Mouse (Mus musculus) spleen, adult 12 weeks (tissue): ENCODE measurements at regions not wholly inside any gene's neighbourhood (a gene's known extent, or its start where the extent isn't known, plus 50 kb on each side); places are given as distances from the start of the nearest gene placed in this dataset.

Experiments used
- DNase-seq: peaks from one replicate; pipeline ENCODE4 v3.0.0; 2022; ENCODE audit warnings: low spot score

DNA sequence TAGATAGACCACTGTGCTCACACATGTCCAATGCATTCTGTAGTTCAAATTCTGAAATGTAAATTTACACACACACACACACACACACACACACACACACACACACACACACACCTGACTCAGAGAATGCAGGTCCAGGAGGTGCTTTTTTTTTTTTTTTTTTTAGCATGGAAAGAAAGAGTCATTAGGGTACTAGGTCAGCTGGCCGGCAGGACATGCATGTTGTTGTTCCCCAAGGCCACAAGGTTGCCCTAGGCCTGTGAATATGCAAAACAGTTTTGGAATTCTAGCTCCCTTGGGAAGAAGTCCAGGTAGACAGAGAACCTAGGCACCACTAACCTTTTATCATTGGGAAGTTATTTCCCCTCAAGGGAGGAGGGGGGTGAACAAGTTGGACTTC, 184.1 kb upstream of the Marcks start:
- no peak for DNase-seq

GRCm38 (mm10) chr10:37322310-37322709, 183.6 kb upstream of the Marcks start:
- DNase-seq = no peak

DNA sequence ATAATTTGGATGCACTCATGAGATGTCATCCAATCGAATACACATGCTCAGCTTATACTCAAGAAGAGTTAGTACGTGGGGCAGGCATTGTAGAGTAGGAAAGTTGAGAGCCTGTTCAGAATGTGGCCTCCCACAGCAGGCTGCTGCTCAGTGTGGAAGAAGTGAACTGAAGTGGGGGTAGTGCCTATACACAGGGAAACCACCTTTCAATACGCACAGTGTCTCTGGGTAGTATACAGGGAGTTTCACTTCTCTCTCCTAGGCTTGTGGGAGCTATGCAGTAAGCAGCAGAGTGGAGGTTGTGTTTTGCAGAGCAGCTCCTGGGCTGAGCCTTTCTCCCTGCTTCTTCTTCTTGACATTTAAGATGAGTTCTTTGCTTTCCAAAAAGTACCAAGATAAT, 182.5 kb upstream of the Marcks start:
- DNase-seq = peak; percentile 23

DNA sequence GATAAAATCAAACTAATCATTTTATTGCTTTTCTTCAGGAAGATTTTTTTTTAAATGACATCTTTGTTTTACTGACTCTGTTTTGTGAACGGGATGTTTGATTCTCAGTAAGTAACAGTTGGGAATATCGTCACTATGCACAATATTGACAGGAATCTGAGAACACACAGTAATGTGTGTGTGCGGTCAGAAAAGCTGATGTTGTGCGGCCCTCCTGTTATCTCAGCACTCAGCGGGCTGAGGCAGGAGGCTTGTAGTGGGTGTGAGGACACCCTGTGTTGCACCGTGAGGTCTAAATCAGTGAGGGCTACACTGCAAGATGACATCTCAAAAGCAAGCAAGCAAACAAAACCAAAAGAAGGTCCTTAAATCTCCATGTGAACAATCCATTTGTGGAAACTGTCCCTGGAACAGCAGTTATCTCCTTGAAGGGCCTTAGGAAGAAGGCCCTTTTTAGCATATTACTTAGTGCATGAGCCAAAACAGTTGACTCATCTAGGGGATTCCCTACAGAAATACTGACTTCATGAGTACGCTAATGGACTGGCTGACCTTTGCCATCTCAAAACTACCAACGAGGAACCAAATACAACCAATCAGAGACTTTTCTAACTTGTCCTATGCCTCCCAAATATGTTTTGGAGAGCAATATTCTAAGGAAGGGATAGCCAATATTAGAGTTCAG, 181.2 kb upstream of the Marcks start:
- DNase-seq = no peak

GRCm38 (mm10) chr10:37316701-37317100, 178.0 kb upstream of the Marcks start:
- DNase-seq = no peak

DNA sequence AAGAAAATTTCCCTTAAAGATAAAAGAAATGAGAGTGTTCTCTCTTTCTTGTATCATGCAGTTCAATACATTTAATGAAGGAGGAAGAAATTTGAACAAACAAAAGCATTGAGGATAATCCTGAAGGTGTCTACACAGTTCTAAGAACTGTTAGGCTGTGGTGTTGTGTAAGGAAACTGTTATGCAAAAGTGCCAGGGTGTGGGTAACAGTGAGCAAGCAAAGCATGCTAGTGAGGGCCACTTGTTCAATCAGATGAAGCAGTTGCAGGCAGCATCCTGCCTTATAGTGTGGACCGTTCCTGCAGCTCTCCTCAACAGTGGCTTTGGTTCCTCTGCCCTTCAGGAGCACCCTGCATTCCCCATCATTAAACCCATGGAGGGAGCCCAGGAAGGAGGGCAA, 177.1 kb upstream of the Marcks start:
- no peak for DNase-seq

- DNase-seq = no peak
These were observed 176.2 kb upstream of the Marcks start for GRCm38 (mm10) chr10:37314746-37315430.

- DNase-seq = no peak
These were observed 174.7 kb upstream of the Marcks start for GRCm38 (mm10) chr10:37313461-37313860.

DNA sequence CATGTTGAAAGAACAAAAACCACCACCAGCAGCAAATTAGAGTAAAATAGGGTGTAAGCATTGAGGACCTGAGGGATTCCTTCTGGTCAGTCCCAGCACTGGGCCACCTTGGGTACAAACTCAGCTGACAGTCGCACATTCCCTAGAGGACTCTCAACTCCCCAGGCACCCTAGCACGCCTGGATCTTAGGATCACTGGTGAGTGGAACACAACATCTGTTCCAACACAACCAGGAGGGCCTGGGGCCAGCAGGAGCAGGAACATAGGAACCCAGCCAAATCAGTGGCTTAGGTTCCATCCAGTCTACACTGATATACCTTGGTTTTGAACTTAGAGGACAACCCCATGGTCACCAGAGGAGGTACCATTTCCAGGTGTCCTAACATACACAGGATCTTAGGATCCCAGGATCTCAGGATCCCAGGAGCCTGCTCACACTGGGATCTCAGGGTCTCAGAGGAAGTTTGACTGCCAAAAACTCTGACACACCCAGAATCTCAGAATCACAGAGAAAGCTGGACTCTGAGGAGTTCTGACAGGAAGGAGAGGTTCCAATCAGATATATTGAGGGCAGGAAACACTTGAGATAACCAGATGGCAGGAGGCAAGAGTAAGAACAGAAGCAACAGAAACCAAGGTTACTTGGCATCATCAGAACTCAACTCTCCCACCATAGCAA, 171.7 kb upstream of the Marcks start:
- no peak for DNase-seq

DNA sequence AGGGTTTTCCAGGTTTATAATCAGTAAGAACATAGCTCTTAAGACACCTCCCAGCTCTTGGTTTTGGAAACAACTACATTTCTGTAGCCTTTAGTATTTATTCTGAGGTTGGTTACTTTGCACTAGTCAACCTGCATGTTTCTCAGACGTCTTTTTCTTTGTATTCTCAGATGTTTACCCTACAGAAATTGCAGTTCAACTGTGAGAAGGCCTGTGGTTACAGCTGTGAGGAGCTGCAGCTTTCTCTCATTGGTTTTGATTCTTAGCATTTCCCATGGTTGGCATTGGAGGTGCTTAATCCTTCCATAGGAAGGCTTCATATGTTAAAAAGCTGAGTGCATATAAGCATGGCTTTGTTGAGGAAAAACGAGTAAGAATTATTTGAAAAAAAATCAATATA, 165.9 kb upstream of the Marcks start:
- DNase-seq = no peak

DNA sequence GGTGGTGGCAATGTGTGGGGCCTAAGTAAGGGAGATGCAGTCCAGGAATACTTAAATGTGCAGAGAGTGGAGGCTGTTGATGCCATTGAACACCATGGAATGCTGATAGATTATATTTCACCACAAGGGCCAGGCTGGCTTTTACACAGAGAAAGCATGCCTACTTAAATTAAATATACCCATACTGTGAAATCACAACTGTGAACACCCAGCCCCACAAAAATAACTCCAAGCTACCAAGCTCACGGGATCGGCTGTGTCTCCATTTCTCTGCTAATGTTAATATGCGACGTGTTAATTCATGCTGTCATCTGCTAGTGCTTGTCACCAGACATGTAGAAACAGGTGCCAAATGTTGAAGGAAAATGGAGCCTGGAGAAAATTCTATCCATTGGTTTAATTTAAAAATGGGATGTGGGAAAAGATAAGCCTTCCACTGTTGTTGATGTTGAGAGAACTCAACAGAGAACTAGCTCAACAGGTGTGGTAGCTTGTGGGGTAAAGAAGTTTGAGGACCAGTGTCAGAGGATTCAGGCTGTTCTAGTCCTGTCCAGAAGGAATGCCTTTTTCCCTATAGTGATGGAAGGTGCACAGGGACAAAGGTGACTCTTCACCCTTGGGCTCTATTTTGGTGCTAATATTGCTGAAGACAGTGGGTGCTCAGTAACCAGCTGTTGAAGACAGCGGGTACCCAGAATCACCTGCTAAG, 161.6 kb upstream of the Marcks start:
- no peak for DNase-seq

GRCm38 (mm10) chr10:37298689-37299421, 160.1 kb upstream of the Marcks start:
- no peak for DNase-seq

- no peak for DNase-seq
These were observed 155.5 kb upstream of the Marcks start for GRCm38 (mm10) chr10:37294231-37294630.

DNA sequence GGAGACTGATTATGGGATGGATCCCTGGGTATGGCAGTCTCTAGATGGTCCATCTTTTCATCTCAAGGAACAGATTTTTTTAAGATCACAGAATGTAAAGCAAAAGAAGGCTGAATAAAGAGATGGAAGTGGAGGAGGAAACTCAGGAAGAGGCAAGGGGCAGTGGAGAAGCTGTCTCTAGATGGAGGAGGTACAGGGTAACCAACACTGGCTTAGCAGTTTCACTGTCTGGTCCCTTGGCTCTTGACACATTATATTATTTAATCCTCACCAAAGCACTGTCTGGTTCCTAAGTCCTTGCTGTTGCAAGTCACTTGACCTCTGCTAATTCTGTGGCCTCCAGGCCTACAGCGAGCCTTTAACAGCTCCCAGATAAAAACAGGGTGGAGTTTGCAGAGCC, 154.6 kb upstream of the Marcks start:
- no peak for DNase-seq

GRCm38 (mm10) chr10:37291639-37292495, 153.1 kb upstream of the Marcks start:
- DNase-seq = no peak

DNA sequence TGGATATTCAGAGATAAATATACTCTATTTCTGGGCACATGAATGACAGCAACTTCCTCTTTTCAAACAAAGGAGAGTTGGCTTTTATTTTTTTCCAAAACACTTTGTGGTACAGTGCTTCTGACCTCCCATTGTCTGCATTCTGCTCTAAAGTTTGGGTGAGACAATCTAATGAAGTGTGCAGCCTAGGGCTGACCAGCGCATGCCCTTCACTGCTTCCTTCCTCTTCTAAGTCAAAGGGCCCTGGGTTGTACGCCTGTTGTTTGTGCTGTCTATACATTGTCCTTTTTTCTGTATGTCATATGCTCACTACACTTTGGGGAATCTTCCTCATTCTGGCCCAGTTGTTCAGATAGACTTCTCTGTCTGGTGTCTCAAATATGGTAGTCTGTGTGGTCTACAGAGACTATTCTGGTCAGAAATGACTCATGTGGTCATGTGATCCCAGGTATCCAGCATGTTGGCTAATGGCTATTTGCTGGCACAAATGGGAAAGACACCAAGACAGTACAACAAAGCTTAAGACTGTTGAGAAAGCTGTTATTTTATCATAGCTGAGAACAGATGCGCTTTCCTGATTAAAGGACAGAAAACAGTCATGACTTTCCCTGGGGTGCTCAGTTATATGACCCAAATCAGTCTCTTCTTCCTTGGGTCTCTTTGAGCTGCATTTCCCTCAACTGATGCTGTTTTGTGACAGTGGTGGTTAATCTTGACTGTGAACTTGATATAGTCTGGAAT, 151.4 kb upstream of the Marcks start:
- no peak for DNase-seq

- no peak for DNase-seq
These were observed 147.6 kb upstream of the Marcks start for GRCm38 (mm10) chr10:37286305-37286704.

DNA sequence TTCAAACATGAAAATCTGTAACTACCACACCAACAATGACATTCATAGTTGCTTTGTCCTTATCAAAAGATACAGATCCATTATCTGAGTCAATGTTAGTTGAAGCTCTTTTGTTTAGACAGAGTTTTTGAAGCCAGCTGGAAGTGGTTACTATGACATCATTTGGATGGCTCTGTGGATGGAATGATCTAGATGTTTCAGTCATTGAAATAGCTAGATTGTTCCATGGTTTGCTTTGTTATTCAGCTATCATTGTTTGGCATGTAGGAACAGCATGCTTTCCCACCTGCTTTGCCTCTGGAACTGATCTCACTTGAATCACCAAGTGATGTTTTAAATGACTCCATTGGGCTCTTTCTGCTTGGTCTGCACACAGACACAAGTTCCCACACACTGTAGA, 144.2 kb upstream of the Marcks start:
- no peak for DNase-seq

GRCm38 (mm10) chr10:37280823-37281222, 142.1 kb upstream of the Marcks start:
- no peak for DNase-seq

DNA sequence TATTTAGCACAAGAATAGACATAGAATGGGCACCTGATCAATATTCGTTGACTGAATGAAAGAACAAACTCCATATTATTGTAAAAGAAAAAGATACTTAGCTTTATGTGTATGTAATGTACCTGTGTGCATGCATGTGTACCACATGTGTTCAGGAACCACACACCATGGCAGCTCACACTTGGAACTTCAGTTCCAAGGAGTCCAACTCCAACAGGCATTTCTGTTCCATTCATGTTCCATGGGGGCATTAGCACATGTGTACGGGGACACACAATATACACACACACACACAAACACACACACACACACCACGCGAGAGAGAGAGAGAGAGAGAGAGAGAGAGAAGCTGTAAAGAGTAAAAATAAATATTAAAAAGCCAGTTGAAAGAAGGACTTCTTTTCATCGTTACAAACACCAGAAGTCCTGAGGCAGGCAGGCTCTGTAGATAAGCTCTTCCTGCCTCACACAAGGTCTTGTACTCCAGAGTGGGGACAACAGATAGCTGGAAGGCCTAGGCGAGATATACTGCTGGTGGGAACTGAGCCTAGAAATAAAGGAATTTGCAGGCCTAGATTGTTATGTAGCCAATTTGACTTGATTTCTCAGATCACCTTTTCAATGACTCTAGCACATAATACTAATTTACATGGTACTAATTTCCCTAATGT, 141.6 kb upstream of the Marcks start:
- no peak for DNase-seq
